Mouse (Mus musculus) C2C12 (cell line): ENCODE results near the gene Pih1d1.

Experiments used
- CTCF ChIP-seq: IDR thresholded peaks from one replicate; pipeline ENCODE4 v1.5.1; 2011; ENCODE audit not compliant: control insufficient read depth, insufficient read depth, insufficient read length
- MYOG ChIP-seq: IDR thresholded peaks from one replicate; pipeline ENCODE4 v1.6.1; 2011; ENCODE audit not compliant: control insufficient read depth, insufficient read length; ENCODE audit errors: extremely low read depth

- TF ChIP-seq CTCF (no peak), MYOG (no peak)
Measured at GRCm38 (mm10) chr7:45131850-45132249, 22.3 kb upstream of the Pih1d1 start.
